Mouse (Mus musculus): ENCODE measurements at regions not wholly inside any gene's neighbourhood (a gene's known extent, or its start where the extent isn't known, plus 50 kb on each side); places are given as distances from the start of the nearest gene placed in this dataset.

DNA sequence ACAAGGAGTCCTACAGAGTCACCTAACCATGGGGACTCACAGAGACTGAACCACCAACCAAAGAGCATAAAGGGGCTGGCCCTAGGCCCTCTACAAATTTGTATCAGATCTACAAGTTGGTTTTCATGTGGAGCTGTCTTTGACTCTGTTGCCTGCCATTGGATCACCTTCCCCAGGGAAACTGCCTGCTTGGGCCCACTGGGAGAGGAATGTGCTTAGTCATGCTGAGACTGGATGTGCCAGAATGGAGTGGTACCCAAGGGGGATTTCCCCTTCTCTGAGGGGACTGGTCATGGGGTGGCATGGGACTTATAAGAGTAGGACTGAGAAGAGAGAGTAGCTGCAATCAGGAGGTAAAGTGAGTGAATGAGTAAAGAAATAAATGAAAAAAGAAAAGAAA, 844.8 kb upstream of the Cited2 start:
- Histone ChIP-seq H3K4me3 (ENCODE audit: low read length) (no peak overlapping the region), H3K9me3 (ENCODE audit: low read length) (no peaks in the 10 kb centered on the region), H3K4me1 (ENCODE audit: insufficient read depth, low read length) (no peaks in the 10 kb centered on the region), H3K27ac (no peak overlapping the region), H3K4me2 (ENCODE audit: low read depth, low read length) (no peak overlapping the region), H3K27me3 (ENCODE audit: insufficient read depth, low read length) (no peaks in the 10 kb centered on the region), H3K9ac (replicated peaks; ENCODE audit: low read length) (no peak overlapping the region), H3K36me3 (ENCODE audit: insufficient read depth, low read length) (no peaks in the 10 kb centered on the region)
- no peak for DNase-seq (ENCODE audit: low spot score)
- no peak for TF ChIP-seq CTCF (IDR thresholded peaks at IDR 0.05; ENCODE audit: low read depth)
- no peak for ATAC-seq

DNA sequence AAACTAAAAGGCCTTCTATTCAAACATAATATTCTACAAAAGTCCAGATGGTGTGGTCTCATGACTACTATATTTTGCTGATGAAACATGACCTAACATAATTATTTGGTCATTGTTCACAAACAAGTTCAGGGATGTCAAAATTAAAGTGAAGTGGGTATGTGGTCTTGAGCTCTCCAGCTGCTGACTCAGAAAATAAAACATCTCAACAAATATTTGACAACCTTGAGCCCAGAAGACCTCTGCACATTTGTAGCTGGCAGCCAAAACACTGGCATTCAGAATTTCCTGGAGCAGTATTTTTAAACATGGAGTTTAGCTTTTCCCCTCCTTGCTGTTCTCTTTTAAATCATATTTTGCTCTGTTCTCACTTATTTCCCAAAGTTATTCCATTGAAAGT, 829.7 kb upstream of the Cited2 start:
- no peak overlapping the region for H3K4me3 ChIP-seq (ENCODE audit: low read length)
- DNase-seq (ENCODE audit: low spot score): no peak

DNA sequence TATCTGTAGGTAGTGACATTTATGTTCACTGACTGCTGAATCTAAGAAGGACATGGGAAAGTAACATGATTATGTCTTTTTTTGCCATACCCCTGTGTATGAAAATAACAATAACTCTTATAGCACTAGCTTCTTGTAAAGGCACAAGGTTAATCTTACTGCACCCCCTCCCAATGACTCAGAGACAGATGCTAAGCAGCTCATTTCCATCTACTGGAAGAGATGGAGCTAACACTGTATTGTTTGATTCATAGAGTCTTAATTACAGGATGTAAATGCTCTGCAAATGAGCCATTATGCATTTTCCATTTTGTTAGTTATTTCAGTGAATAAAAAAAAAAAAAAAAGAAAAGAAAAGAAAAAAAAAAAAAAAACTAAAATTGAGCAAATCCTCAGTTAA, 827.7 kb upstream of the Cited2 start:
- no peak overlapping the region for H3K9ac ChIP-seq (replicated peaks; ENCODE audit: low read length)
- no peak for TF ChIP-seq CTCF (IDR thresholded peaks at IDR 0.05; ENCODE audit: low read depth)
- no peak overlapping the region for H3K27ac ChIP-seq
- H3K4me2 ChIP-seq (ENCODE audit: low read depth, low read length): no peak overlapping the region
- DNase-seq (ENCODE audit: low spot score) (no peak), ATAC-seq (no peak)
- no peaks in the 10 kb centered on the region for H3K4me1 ChIP-seq (ENCODE audit: insufficient read depth, low read length)
- no peaks in the 10 kb centered on the region for H3K9me3 ChIP-seq (ENCODE audit: low read length)
- H3K4me3 ChIP-seq (ENCODE audit: low read length): no peak overlapping the region
- H3K36me3 ChIP-seq (ENCODE audit: insufficient read depth, low read length): no peaks in the 10 kb centered on the region
- no peaks in the 10 kb centered on the region for H3K27me3 ChIP-seq (ENCODE audit: insufficient read depth, low read length)

More for the DNA sequence above, 829.7 kb upstream of the Cited2 start:
- Histone ChIP-seq H3K27me3 (ENCODE audit: insufficient read depth, low read length) (no peaks in the 10 kb centered on the region), H3K27ac (no peak overlapping the region), H3K4me1 (ENCODE audit: insufficient read depth, low read length) (no peaks in the 10 kb centered on the region), H3K9me3 (ENCODE audit: low read length) (no peaks in the 10 kb centered on the region), H3K4me2 (ENCODE audit: low read depth, low read length) (no peak overlapping the region), H3K9ac (replicated peaks; ENCODE audit: low read length) (no peak overlapping the region), H3K36me3 (ENCODE audit: insufficient read depth, low read length) (no peaks in the 10 kb centered on the region)
- no peak for TF ChIP-seq CTCF (IDR thresholded peaks at IDR 0.05; ENCODE audit: low read depth)
- no peak for ATAC-seq

DNA sequence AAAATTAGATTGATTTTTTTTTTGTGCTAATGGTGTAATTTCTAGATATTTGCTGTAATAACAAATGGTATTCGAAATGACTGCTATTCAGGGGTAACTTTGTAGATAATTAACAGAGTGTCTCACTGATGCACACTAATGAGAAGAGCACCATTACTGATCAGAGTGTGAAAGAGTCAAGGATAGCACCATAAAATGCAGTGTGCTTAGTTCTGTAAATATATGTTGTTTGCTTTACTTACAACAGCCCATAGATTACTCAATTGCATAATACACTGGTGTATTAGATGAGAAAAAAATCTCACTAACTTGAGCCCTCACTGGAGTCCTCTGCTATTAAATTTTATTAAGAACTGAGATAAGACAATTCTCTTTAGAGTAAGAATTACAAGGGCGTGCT, 800.1 kb upstream of the Cited2 start:
- H3K27me3 ChIP-seq (ENCODE audit: insufficient read depth, low read length): no peaks in the 10 kb centered on the region
- H3K9ac ChIP-seq (replicated peaks; ENCODE audit: low read length): no peak overlapping the region
- no peaks in the 10 kb centered on the region for H3K9me3 ChIP-seq (ENCODE audit: low read length)
- DNase-seq (ENCODE audit: low spot score) (no peak), ATAC-seq (no peak)
- no peaks in the 10 kb centered on the region for H3K4me1 ChIP-seq (ENCODE audit: insufficient read depth, low read length)
- no peak for TF ChIP-seq CTCF (IDR thresholded peaks at IDR 0.05; ENCODE audit: low read depth)
- no peak overlapping the region for H3K27ac ChIP-seq
- H3K4me3 ChIP-seq (ENCODE audit: low read length): no peak overlapping the region
- H3K4me2 ChIP-seq (ENCODE audit: low read depth, low read length): no peak overlapping the region
- no peaks in the 10 kb centered on the region for H3K36me3 ChIP-seq (ENCODE audit: insufficient read depth, low read length)
- 73% methylated on average over 2 of the region's 2 CpGs for WGBS

DNA sequence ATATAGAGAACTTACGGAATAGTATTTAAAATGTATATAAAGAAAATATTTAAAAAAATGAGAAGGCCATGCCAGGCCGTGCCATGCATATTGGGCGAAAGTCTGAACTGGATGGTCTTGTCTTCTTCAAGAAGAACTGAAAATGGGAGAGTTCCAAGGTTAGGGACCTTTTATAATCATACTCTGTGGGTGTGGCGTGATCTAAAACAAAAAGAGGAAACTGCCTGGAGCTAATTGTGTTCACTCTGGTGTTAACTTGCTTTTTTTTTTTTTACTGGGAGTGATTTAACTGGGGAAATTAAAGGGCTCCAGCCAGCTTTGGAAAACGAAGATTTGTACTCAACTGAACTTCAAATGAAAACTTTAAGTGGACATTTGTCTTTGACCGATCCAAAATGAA, 799.2 kb upstream of the Cited2 start:
- ATAC-seq: no peak

DNA sequence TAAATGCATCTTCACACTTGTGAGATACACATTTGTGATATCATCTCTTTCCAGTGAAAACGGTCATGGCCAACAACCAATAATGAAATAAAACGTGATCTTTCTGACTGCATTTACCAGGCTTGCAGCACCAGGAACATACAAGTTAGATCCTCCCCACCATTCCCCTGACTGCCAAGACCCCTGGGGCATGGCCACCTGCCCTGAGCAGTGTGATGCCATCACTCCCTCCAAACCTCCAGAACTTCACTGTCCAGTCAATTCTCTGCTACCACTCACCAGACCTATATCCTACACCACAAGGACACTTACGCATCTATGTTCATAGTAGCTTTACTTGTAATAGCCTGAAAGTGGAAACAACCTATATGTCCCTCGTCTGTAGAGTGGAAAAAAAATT, 785.3 kb upstream of the Cited2 start:
- no peak overlapping the region for H3K4me2 ChIP-seq (ENCODE audit: low read depth, low read length)
- no peak for TF ChIP-seq CTCF (IDR thresholded peaks at IDR 0.05; ENCODE audit: low read depth)
- no peak overlapping the region for H3K9ac ChIP-seq (replicated peaks; ENCODE audit: low read length)
- 86% methylated on average over 4 of the region's 4 CpGs for WGBS
- DNase-seq (ENCODE audit: low spot score): no peak
- H3K27me3 ChIP-seq (ENCODE audit: insufficient read depth, low read length): no peaks in the 10 kb centered on the region
- no peaks in the 10 kb centered on the region for H3K4me1 ChIP-seq (ENCODE audit: insufficient read depth, low read length)
- ATAC-seq: no peak
- H3K4me3 ChIP-seq (ENCODE audit: low read length): no peak overlapping the region
- no peaks in the 10 kb centered on the region for H3K36me3 ChIP-seq (ENCODE audit: insufficient read depth, low read length)
- H3K9me3 ChIP-seq (ENCODE audit: low read length): no peaks in the 10 kb centered on the region
- no peak overlapping the region for H3K27ac ChIP-seq

More for the DNA sequence above, 799.2 kb upstream of the Cited2 start:
- H3K27me3 ChIP-seq (ENCODE audit: insufficient read depth, low read length): no peaks in the 10 kb centered on the region
- no peak for TF ChIP-seq CTCF (IDR thresholded peaks at IDR 0.05; ENCODE audit: low read depth)
- no peak overlapping the region for H3K27ac ChIP-seq
- H3K36me3 ChIP-seq (ENCODE audit: insufficient read depth, low read length): no peaks in the 10 kb centered on the region
- no peak overlapping the region for H3K4me3 ChIP-seq (ENCODE audit: low read length)
- H3K9me3 ChIP-seq (ENCODE audit: low read length): no peaks in the 10 kb centered on the region
- no peak overlapping the region for H3K4me2 ChIP-seq (ENCODE audit: low read depth, low read length)
- no peak for DNase-seq (ENCODE audit: low spot score)
- WGBS: 85% methylated on average over 6 of the region's 6 CpGs
- H3K4me1 ChIP-seq (ENCODE audit: insufficient read depth, low read length): no peaks in the 10 kb centered on the region
- no peak overlapping the region for H3K9ac ChIP-seq (replicated peaks; ENCODE audit: low read length)

DNA sequence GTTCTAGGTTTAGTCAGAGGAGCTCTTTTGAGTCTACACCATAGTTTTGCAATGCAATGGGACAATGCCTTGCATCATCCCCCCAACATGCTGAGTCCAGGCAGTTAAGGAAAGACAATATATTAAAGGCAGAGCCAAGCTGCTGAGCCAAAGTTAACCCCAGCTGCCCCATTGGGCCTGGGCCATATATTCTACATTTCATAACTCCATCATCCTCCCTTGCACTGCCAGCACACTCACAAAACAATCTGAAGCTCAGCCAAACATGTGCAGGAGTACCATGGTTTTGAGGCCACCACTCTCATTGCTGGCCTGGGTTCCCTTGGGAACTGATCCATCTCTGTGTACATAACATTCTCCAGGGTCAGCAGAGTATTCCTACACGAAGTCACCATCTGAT, 771.4 kb upstream of the Cited2 start:
- H3K4me2 ChIP-seq (ENCODE audit: low read depth, low read length): no peak overlapping the region
- H3K4me1 ChIP-seq (ENCODE audit: insufficient read depth, low read length): no peaks in the 10 kb centered on the region
- H3K4me3 ChIP-seq (ENCODE audit: low read length): no peak overlapping the region
- no peak for ATAC-seq
- H3K27me3 ChIP-seq (ENCODE audit: insufficient read depth, low read length): no peaks in the 10 kb centered on the region
- H3K9me3 ChIP-seq (ENCODE audit: low read length): no peaks in the 10 kb centered on the region
- WGBS: 66% methylated on average over 1 of the region's 1 CpGs
- no peak overlapping the region for H3K27ac ChIP-seq
- TF ChIP-seq CTCF (IDR thresholded peaks at IDR 0.05; ENCODE audit: low read depth): no peak
- H3K9ac ChIP-seq (replicated peaks; ENCODE audit: low read length): no peak overlapping the region
- no peak for DNase-seq (ENCODE audit: low spot score)
- no peaks in the 10 kb centered on the region for H3K36me3 ChIP-seq (ENCODE audit: insufficient read depth, low read length)

Measured in hindbrain, postnatal 0 days (tissue).